Mouse (Mus musculus) bone marrow macrophage, adult 2 months (primary cell): Measurements from ENCODE around the gene Por. TPM values are rescaled to one million over a fixed set of nuclear protein-coding genes. Genes with fewer than 3 reads are reported as not detected.

Experiments
- H3K27ac ChIP-seq: 2 replicates; pipeline ENCODE4 v1.5.1; 2012; ENCODE audit warnings: low read depth, low read length; ENCODE audit not compliant: insufficient read depth
- H3K4me1 ChIP-seq: 2 replicates; pipeline ENCODE4 v1.6.1; 2012; ENCODE audit warnings: low read length; ENCODE audit not compliant: control insufficient read depth, insufficient read depth
- H3K4me3 ChIP-seq: 2 replicates; pipeline ENCODE4 v1.5.1; 2012; ENCODE audit warnings: mild to moderate bottlenecking, low read length, moderate library complexity; ENCODE audit not compliant: insufficient read depth
- CTCF ChIP-seq: IDR thresholded peaks from 2 replicates; pipeline ENCODE4 v1.5.1; 2012; ENCODE audit warnings: low read depth, mild to moderate bottlenecking, low read length, moderate library complexity
- POLR2A ChIP-seq: IDR thresholded peaks from 2 replicates; pipeline ENCODE4 v1.6.1; 2012; ENCODE audit warnings: mild to moderate bottlenecking, low read depth, low read length, borderline replicate concordance
- polyA plus RNA-seq: library from polyadenylated mRNA; stranded (reverse); fragments of >200 nt; gene quantifications from 2 replicates; pipeline ENCODE4 v1.2.4, GENCODE M21; 2012; ENCODE audit not compliant: missing spikeins, insufficient read depth, insufficient read length

Gene Por
- polyA plus RNA-seq, 1 experiment = 83.9 TPM

DNA sequence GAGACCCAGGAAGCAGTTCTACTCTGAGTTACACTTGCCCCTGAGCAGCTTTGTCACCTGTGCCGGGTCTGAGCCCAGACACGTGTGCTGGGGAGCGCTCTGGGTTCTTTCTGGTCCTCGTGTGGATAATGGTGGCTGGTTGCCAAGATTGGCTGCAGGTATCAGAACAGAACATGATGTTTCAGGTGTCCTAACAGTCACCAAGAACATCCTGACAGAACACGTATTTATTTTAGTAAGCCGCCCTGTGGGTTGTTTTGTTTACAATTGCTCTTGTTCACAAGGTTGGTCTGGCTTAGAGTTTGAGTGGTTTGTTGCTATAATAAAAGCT, 29.4 kb upstream of the Por start:
- Histone ChIP-seq H3K4me1 (peaks cover 6% of the 10 kb centered on the region; the same call in 1 of the 2 replicates), H3K27ac (no peak overlapping the region), H3K4me3 (no peak overlapping the region)
- TF ChIP-seq POLR2A (no peak), CTCF (no peak)

- TF ChIP-seq POLR2A = no peak
- no peak for TF ChIP-seq CTCF
- no peak overlapping the region for H3K4me3 ChIP-seq
- no peak overlapping the region for H3K27ac ChIP-seq
- H3K4me1 ChIP-seq = peaks cover 6% of the 10 kb centered on the region; the same call in 1 of the 2 replicates
Measured at GRCm38 (mm10) chr5:135641028-135641427, 28.8 kb upstream of the Por start.

DNA sequence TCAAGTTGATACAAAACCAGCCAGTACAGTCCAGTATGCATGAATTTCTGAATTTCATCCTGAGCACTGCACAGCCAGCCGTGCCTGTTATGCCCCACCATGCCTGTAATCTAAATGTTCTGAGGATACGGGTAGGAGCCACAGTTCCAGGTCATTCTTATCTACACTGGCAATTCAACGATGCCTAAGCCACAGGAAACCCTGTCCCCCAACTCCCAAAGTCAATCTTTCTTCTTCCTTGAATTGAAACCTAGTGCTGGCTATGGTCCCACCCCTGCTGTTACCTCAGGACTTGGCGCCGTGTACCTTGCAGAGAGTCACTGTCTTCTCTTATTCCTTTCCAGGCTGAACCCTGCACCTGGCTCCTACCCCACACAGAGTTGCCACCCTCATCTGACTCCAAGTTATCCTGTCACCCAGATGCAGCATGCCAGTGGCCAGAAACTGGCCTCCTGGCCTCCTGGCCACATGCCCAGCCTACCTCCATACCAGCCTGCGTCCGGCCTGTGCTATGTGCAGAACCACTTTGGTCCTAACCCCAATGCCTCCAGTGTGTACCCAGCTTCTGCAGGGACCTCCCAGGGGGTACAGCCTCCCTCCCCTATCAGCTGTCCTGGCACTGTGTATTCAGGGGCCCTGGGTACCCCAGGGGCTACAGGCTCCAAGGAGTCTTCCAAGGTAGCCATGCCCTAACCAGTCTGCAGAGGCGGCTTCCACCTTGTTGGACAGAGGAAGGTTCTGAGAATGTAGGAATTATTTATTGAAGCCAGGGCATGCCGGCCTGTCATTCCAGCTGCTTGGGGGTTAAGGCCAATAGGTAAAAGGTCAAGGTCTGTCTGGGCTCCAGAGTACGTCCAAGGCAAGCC, 26.9 kb upstream of the Por start:
- Histone ChIP-seq H3K27ac (no peak overlapping the region), H3K4me3 (no peak overlapping the region), H3K4me1 (peaks cover 6% of the 10 kb centered on the region; the same call in 1 of the 2 replicates)
- TF ChIP-seq CTCF (no peak), POLR2A (no peak)

GRCm38 (mm10) chr5:135643552-135643842, 26.3 kb upstream of the Por start:
- Histone ChIP-seq H3K27ac (no peak overlapping the region), H3K4me3 (no peak overlapping the region), H3K4me1 (peaks cover 6% of the 10 kb centered on the region; the same call in 1 of the 2 replicates)
- TF ChIP-seq POLR2A (no peak), CTCF (no peak)

DNA sequence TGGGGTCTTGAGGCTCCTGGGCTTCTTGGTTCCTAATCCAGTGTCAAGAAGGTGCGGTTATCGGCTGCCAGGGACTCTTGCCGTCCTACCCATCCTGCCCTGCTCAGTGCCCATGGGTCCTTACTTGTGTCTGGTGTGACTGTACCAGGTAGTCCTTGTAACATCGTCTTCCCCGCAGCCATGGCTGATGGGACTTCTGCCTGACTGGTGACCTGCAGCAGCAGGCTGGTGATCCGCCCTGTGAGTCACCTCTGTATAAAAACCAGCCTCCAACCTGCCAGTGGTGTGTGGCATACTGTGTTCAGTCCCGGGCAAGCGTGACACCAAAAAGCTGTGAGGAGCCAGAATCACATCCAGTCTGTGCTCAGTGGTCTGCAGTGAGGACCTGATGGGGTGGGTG, 26.0 kb upstream of the Por start:
- no peak for TF ChIP-seq POLR2A
- no peak for TF ChIP-seq CTCF
- Histone ChIP-seq H3K27ac (no peak overlapping the region), H3K4me3 (no peak overlapping the region), H3K4me1 (peaks cover 6% of the 10 kb centered on the region; the same call in 1 of the 2 replicates)

DNA sequence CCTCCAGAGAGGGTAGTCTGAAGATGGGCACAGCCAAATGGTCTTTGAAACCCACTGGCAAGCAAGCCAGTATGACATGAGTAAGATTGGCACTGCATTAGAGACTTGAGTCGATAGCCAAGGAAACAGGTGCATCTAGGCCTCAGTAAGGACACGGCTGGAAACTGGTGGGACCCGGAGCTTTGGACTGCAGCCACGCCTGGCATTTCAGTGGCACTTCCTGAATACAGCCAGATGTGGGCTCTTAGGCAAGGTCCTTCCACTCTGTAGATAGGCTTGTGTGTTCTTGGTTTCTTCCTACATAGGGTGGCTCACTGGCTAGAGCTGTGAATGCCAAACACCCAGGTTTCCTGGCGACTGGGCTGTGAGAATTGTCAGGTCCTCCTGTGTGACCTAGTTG, 24.5 kb upstream of the Por start:
- Histone ChIP-seq H3K27ac (no peak overlapping the region), H3K4me1 (peaks cover 6% of the 10 kb centered on the region; the same call in 1 of the 2 replicates)
- TF ChIP-seq POLR2A (no peak), CTCF (no peak)

DNA sequence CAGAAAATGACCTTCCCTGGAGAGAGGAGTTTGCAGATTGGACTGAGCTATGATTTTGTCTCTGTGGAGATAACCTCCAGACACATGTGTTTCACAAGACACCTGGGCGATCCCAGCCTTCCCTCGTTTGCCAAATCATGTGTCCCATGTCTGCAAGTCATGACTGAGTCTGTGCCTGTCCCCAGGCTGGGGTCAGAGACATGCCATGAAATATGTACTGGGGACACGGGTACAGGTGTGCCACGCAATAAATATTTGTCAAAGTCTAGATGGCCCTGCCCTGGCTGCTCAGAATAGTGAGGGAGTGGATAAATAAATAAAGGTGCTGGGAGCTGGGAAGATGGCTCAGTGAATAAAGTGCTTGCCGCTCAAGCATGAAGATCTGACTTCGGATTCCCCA, 23.8 kb upstream of the Por start:
- Histone ChIP-seq H3K4me1 (peaks cover 6% of the 10 kb centered on the region; the same call in 1 of the 2 replicates), H3K27ac (no peak overlapping the region), H3K4me3 (no peak overlapping the region)
- no peak for TF ChIP-seq POLR2A
- TF ChIP-seq CTCF = no peak

More for the DNA sequence above, 24.5 kb upstream of the Por start:
- no peak overlapping the region for H3K4me3 ChIP-seq

- Histone ChIP-seq H3K27ac (no peak overlapping the region), H3K4me1 (0 out of 2 replicates have a peak, but pooled peaks cover 2% of the 10 kb centered on the region)
- TF ChIP-seq CTCF (no peak), POLR2A (no peak)
Measured at GRCm38 (mm10) chr5:135648461-135649308, 21.1 kb upstream of the Por start.

DNA sequence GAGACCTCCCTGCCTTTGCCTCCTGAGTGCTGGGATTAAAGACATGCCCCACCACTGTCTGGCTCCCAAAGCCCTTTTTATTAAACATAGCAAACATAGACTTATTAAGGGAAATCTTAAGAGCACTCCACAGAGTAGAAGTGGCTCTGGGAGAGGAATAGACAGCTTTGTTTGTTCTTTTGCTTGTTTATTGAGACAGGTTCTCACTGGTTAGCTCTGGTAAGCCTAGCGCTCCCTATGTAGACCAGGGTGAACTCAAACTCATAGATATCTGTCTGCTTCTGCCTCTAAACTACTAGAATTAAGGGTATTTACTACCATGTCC, 20.6 kb upstream of the Por start:
- H3K4me3 ChIP-seq = no peak overlapping the region
- TF ChIP-seq POLR2A (no peak), CTCF (no peak)
- no peak overlapping the region for H3K27ac ChIP-seq
- 0 out of 2 replicates have a peak, but pooled peaks cover 2% of the 10 kb centered on the region for H3K4me1 ChIP-seq

More at GRCm38 (mm10) chr5:135648461-135649308, 21.1 kb upstream of the Por start:
- no peak overlapping the region for H3K4me3 ChIP-seq

DNA sequence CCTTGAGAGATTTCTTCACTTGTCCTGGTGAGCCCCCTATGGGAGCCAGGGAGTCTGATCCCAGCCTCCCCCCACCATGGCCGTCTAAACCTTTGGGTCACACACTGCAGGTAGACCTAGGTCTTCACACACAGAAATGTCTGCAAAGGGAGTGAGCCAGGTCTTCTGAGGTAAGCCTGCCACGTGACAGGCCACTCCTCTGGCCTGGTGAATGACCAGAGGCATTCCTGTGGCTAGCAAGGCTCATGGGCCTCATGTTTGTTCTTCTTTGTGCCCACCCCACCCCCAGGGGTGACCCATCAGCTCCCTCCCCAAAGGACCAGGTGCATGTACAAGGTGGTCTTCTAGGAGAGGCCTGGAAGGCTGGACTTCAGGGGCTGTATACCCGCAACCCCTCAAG, 18.3 kb upstream of the Por start:
- Histone ChIP-seq H3K27ac (no peak overlapping the region), H3K4me1 (no peaks in the 10 kb centered on the region), H3K4me3 (no peak overlapping the region)
- no peak for TF ChIP-seq POLR2A
- no peak for TF ChIP-seq CTCF
